9 mouse cellular contexts compared by ENCODE assay signal in the genomic region with DNA sequence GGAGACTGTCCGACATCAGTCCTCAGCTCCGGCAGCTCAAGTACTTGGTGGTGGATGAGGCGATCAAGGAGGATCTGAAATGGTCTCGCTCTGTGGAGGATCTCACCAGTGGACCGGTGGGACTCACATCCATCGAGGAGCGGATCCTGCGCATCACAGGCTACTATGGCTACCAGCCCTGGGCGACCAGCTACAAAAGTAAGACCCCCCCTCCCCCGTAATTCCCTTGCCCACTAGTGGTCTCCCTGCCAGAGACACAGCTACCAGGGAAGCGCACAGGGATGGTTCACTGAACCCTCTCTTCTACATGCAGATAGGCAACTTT.
A peak's percentile ranks its signal among the peaks of the same experiment; 100 is the strongest.
DNase-seq lines count a peak whose midpoint lies in the region; ATAC-seq and TF ChIP-seq lines count a peak whose summit lies in the region.
"Had no signal": no experiment of that assay in that cellular context is flagged by ENCODE, and none has a peak within 500 bp of the region (broad histone marks: within the 10 kb centered on the region; RNA-seq: fewer than 3 reads in every experiment).

No protein-coding gene starts in this region.

- H3K36me3 ChIP-seq in heart, embryonic 11.5 days (ENCODE audit: control insufficient read depth, insufficient read depth, low read length), result no peaks in the 10 kb centered on the region
- H3K36me3 ChIP-seq in limb, embryonic 14.5 days (ENCODE audit: control insufficient read depth, insufficient read depth, low read length), result no peaks in the 10 kb centered on the region

- peak overlapping the region; percentile 97 for H3K4me2 ChIP-seq in heart, embryonic 11.5 days
- H3K4me2 ChIP-seq in limb, embryonic 14.5 days (replicated peaks; ENCODE audit: low read depth, low read length, severe bottlenecking), result peak overlapping the region; percentile 96

- no peaks in the 10 kb centered on the region for H3K9me3 ChIP-seq in heart, embryonic 11.5 days (replicated peaks; ENCODE audit: control insufficient read depth, low read length)
- H3K9me3 ChIP-seq in limb, embryonic 14.5 days (ENCODE audit: control insufficient read depth, low read length), result no peaks in the 10 kb centered on the region

- 16% methylated on average over 11 of the region's 11 CpGs for WGBS in heart, embryonic 11.5 days (ENCODE audit: insufficient replicate concordance)
- 16% methylated on average over 11 of the region's 11 CpGs for WGBS in limb, embryonic 14.5 days

- DNase-seq in heart, postnatal 25 days (ENCODE audit: low spot score), result no peak
- DNase-seq in right cerebral cortex, postnatal 4 days, result peak; percentile 5
- no peak for DNase-seq in right cerebral cortex, adult 2 months (ENCODE audit: low spot score in 2 of 2)
- DNase-seq in limb, embryonic 14.5 days (ENCODE audit: low spot score), result no peak
- DNase-seq in frontal cortex, postnatal 25 days (ENCODE audit: low spot score in 2 of 2), result no peak
- no peak for DNase-seq in right cerebral cortex, postnatal 25 days
- no peak for DNase-seq in left cerebral cortex, adult 11 months (ENCODE audit: low spot score)
- DNase-seq: thymus, postnatal 25 days had no signal

- no peak for TF ChIP-seq POLR2A in limb, embryonic 14.5 days (IDR thresholded peaks at IDR 0.05; ENCODE audit: borderline replicate concordance, extremely low read depth, insufficient read depth, insufficient read length)

- H3K9ac ChIP-seq in heart, embryonic 11.5 days (ENCODE audit: low read depth, low read length), result no peak overlapping the region
- peak overlapping the region; percentile 48; the same call in 1 of the 2 replicates for H3K9ac ChIP-seq in limb, embryonic 14.5 days (ENCODE audit: low read depth, low read length, severe bottlenecking)

- no peak for ATAC-seq in heart, embryonic 11.5 days (replicated peaks; ENCODE audit: insufficient number of reproducible peaks, low FRiP score, low TSS enrichment)
- ATAC-seq in limb, embryonic 14.5 days (ENCODE audit: low FRiP score, low read depth), result no peak

- intact Hi-C loops in heart, postnatal 25 days (cut with DNase I), result no loop called here

- H3K4me3 ChIP-seq in heart, embryonic 11.5 days (ENCODE audit: low read depth, low read length), result peak overlapping the region; percentile 58
- H3K4me3 ChIP-seq in limb, embryonic 14.5 days (replicated peaks; ENCODE audit: low read length), result peak overlapping the region; percentile 52

- H3K27ac ChIP-seq in heart, embryonic 11.5 days (ENCODE audit: low read depth, low read length), result no peak overlapping the region
- H3K27ac ChIP-seq in limb, embryonic 14.5 days (replicated peaks; ENCODE audit: low read depth, low read length), result no peak overlapping the region

- H3K4me1 ChIP-seq in heart, embryonic 11.5 days (ENCODE audit: control insufficient read depth, insufficient read depth, low read length), result peaks cover 5% of the 10 kb centered on the region
- H3K4me1 ChIP-seq in limb, embryonic 14.5 days (ENCODE audit: control insufficient read depth, insufficient read depth, low read length), result no peaks in the 10 kb centered on the region

- H3K27me3 ChIP-seq in heart, embryonic 11.5 days (ENCODE audit: control insufficient read depth, insufficient read depth, low read length), result peaks cover 36% of the 10 kb centered on the region
- H3K27me3 ChIP-seq in limb, embryonic 14.5 days (ENCODE audit: control insufficient read depth, insufficient read depth, low read length), result peaks cover 29% of the 10 kb centered on the region
